9 mouse cellular contexts compared by ENCODE assay signal in the genomic region with DNA sequence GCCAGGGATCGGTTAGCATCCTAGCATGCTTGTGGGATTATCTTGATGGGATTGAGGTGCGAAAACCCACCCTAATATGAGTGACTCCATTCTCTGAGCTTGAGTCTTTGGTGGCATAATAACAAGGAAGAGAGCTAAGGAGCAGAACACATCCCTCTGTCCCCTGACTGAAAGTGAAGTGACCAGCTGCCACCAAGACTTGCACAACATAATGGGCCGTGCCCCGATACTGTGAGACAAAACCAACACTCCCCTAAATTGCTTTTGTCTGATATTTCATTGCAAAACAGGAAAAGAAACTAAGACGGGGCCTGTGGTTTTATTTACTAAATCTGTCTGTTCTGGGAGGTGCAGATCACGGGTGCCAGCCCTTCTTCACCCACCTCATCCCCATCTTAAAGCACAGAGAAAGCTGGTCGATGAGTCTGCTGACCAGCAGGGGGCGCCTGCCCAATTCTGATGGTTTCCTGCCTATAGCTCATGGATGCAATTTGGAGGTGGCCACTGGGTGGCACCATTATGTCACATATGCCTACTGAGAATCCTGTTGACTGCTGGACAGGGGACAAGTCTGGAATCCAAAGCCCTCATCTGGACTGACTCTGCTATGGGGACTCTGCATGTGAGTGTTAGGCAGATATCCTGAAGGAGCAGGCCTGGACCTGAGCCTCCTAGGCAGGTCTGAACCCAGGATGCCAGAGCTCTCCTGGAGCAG. TPM values are rescaled to one million over a fixed set of nuclear protein-coding genes. Genes with fewer than 3 reads are reported as not detected.
A peak's percentile ranks its signal among the peaks of the same experiment; 100 is the strongest.
DNase-seq lines count a peak whose midpoint lies in the region; ATAC-seq and TF ChIP-seq lines count a peak whose summit lies in the region.
"Had no signal": no experiment of that assay in that cellular context is flagged by ENCODE, and none has a peak within 500 bp of the region (broad histone marks: within the 10 kb centered on the region; RNA-seq: fewer than 3 reads in every experiment).

No protein-coding gene starts in this region.

- 0 out of 2 replicates have a peak, but pooled peaks have one; percentile 12 for TF ChIP-seq POLR2A in testis, adult 2 months (IDR thresholded peaks at IDR 0.05; ENCODE audit: control insufficient read depth, low read depth, low read length)

- no peaks in the 10 kb centered on the region for H3K36me3 ChIP-seq in E14TG2a.4 (ENCODE audit: insufficient read depth, low read length)
- no peaks in the 10 kb centered on the region for H3K36me3 ChIP-seq in forebrain, embryonic 12.5 days (replicated peaks)
- no peaks in the 10 kb centered on the region for H3K36me3 ChIP-seq in liver, postnatal 0 days (replicated peaks; ENCODE audit: insufficient read depth, low read length)
- H3K36me3 ChIP-seq in neural tube, embryonic 15.5 days, result no peaks in the 10 kb centered on the region
- H3K36me3 ChIP-seq in testis, adult 2 months (ENCODE audit: control insufficient read depth, insufficient read depth, low read length), result no peaks in the 10 kb centered on the region
- H3K36me3 ChIP-seq: limb, embryonic 15.5 days had no signal

- no peak overlapping the region for H3K4me2 ChIP-seq in forebrain, embryonic 12.5 days
- H3K4me2 ChIP-seq in liver, postnatal 0 days (ENCODE audit: low read depth, low read length), result no peak overlapping the region
- no peak overlapping the region for H3K4me2 ChIP-seq in neural tube, embryonic 15.5 days
- H3K4me2 ChIP-seq: limb, embryonic 15.5 days had no signal

- H3K4me1 ChIP-seq in E14TG2a.4 (replicated peaks; ENCODE audit: low read depth, low read length), result 0 out of 2 replicates have a peak, but pooled peaks cover 4% of the 10 kb centered on the region
- no peaks in the 10 kb centered on the region for H3K4me1 ChIP-seq in forebrain, embryonic 12.5 days
- H3K4me1 ChIP-seq in liver, postnatal 0 days (ENCODE audit: insufficient read depth), result 0 out of 2 replicates have a peak, but pooled peaks cover 6% of the 10 kb centered on the region
- H3K4me1 ChIP-seq in neural tube, embryonic 15.5 days, result no peaks in the 10 kb centered on the region
- no peaks in the 10 kb centered on the region for H3K4me1 ChIP-seq in testis, adult 2 months (ENCODE audit: control insufficient read depth, insufficient read depth, low read length)
- H3K4me1 ChIP-seq: limb, embryonic 15.5 days had no signal

- intact Hi-C loops in heart, postnatal 14 days (cut with DNase I), result loop anchor here (1.0 kb wide), 1 partner anchor 149 kb away; no protein-coding TSS in a partner anchor

- TF ChIP-seq EP300 in liver, postnatal 0 days (IDR thresholded peaks at IDR 0.05; ENCODE audit: low read depth), result no peak

- H3K9ac ChIP-seq in forebrain, embryonic 12.5 days, result no peak overlapping the region
- H3K9ac ChIP-seq in liver, postnatal 0 days (replicated peaks), result no peak overlapping the region
- H3K9ac ChIP-seq in neural tube, embryonic 15.5 days (replicated peaks), result no peak overlapping the region
- H3K9ac ChIP-seq: limb, embryonic 15.5 days had no signal

- TF ChIP-seq CTCF in E14TG2a.4 (conservative IDR thresholded peaks at IDR 0.05; ENCODE audit: low read length), result peak; percentile 91
- TF ChIP-seq CTCF in liver, postnatal 0 days (IDR thresholded peaks at IDR 0.05; ENCODE audit: low read depth), result peak; percentile 99
- TF ChIP-seq CTCF in testis, adult 2 months (IDR thresholded peaks at IDR 0.05; ENCODE audit: control insufficient read depth, insufficient read depth, insufficient replicate concordance, low read depth, low read length), result peak; percentile 95

- 48% methylated on average over 8 of the region's 8 CpGs for WGBS in forebrain, embryonic 12.5 days
- 46% methylated on average over 8 of the region's 8 CpGs for WGBS in liver, postnatal 0 days (ENCODE audit: insufficient replicate concordance)
- WGBS in neural tube, embryonic 15.5 days, result 48% methylated on average over 8 of the region's 8 CpGs

- H3K27ac ChIP-seq in forebrain, embryonic 12.5 days, result no peak overlapping the region
- H3K27ac ChIP-seq in liver, postnatal 0 days (ENCODE audit: low read depth), result no peak overlapping the region
- no peak overlapping the region for H3K27ac ChIP-seq in neural tube, embryonic 15.5 days (replicated peaks)
- H3K27ac ChIP-seq in testis, adult 2 months (ENCODE audit: control insufficient read depth, insufficient read depth, low read depth, low read length), result no peak overlapping the region
- H3K27ac ChIP-seq: limb, embryonic 15.5 days had no signal

- peak; percentile 70 for DNase-seq in c-Kit-positive CD71-positive TER-119-negative erythroid progenitor cells, embryonic 14.5 days (ENCODE audit: low read depth)
- peak; percentile 92 to 95 for DNase-seq in heart, postnatal 14 days
- DNase-seq in kidney, postnatal 4 days, result peak; percentile 97 to 98
- DNase-seq in liver, postnatal 0 days, result peak; percentile 93

- H3K27me3 ChIP-seq in E14TG2a.4 (ENCODE audit: insufficient read depth, low read length), result peaks cover 25% of the 10 kb centered on the region
- H3K27me3 ChIP-seq in forebrain, embryonic 12.5 days, result peaks cover 30% of the 10 kb centered on the region
- H3K27me3 ChIP-seq in liver, postnatal 0 days (ENCODE audit: insufficient read depth, low read length), result peaks cover 4% of the 10 kb centered on the region; the same call in 1 of the 2 replicates
- H3K27me3 ChIP-seq in neural tube, embryonic 15.5 days (replicated peaks), result peaks cover 10% of the 10 kb centered on the region; the same call in 1 of the 2 replicates
- H3K27me3 ChIP-seq in testis, adult 2 months (ENCODE audit: control insufficient read depth, insufficient read depth, low read length), result no peaks in the 10 kb centered on the region

- peak; percentile 79 for ATAC-seq in forebrain, embryonic 12.5 days (ENCODE audit: low FRiP score)
- peak; percentile 35 for ATAC-seq in liver, postnatal 0 days
- ATAC-seq in neural tube, embryonic 15.5 days (ENCODE audit: low FRiP score), result peak; percentile 61; the same call in 1 of the 2 replicates

- H3K4me3 ChIP-seq in E14TG2a.4 (replicated peaks; ENCODE audit: low read length), result no peak overlapping the region
- no peak overlapping the region for H3K4me3 ChIP-seq in forebrain, embryonic 12.5 days (replicated peaks)
- H3K4me3 ChIP-seq in liver, postnatal 0 days (ENCODE audit: low read depth, low read length), result no peak overlapping the region
- no peak overlapping the region for H3K4me3 ChIP-seq in neural tube, embryonic 15.5 days (replicated peaks)
- H3K4me3 ChIP-seq in testis, adult 2 months (ENCODE audit: control insufficient read depth, low read depth, low read length), result peak overlapping the region; percentile 70
- H3K4me3 ChIP-seq: limb, embryonic 15.5 days had no signal

- no peaks in the 10 kb centered on the region for H3K9me3 ChIP-seq in E14TG2a.4 (ENCODE audit: low read length)
- H3K9me3 ChIP-seq in forebrain, embryonic 12.5 days, result no peaks in the 10 kb centered on the region
- H3K9me3 ChIP-seq in liver, postnatal 0 days (ENCODE audit: low read length), result no peaks in the 10 kb centered on the region
- H3K9me3 ChIP-seq in neural tube, embryonic 15.5 days (replicated peaks), result no peaks in the 10 kb centered on the region
- H3K9me3 ChIP-seq: limb, embryonic 15.5 days had no signal

RNA-seq across cellular contexts. Expression of a gene that starts 27.2 kb away (rescaled TPM):
- polyA plus RNA-seq in forebrain, embryonic 12.5 days (2016; fragmentation: Nextera tagmentation; extraction: Ambion mirVana), result 0.51 and 0.86 TPM in 2 replicates
- total RNA-seq in heart, postnatal 14 days (2021), result not detected
- polyA plus RNA-seq in liver, postnatal 0 days (2015; fragmentation: Nextera tagmentation; extraction: Ambion mirVana), result not detected in 2 replicates
- 0.73 and 1.4 TPM in 2 replicates for polyA plus RNA-seq in neural tube, embryonic 15.5 days (2015; fragmentation: Nextera tagmentation; extraction: Ambion mirVana)
- polyA plus RNA-seq in testis, adult 2 months (2012; rRNA removed), result 19.1 and 24.0 TPM in 2 replicates
- polyA plus RNA-seq: limb, embryonic 15.5 days had no signal
